Comparison of ENCODE assay signal across 15 mouse cellular contexts in genomic region chr12:84800419-84800818, GRCm38 (mm10). TPM values are rescaled to one million over a fixed set of nuclear protein-coding genes. Genes with fewer than 3 reads are reported as not detected.
A peak's percentile ranks its signal among the peaks of the same experiment; 100 is the strongest.
DNase-seq lines count a peak whose midpoint lies in the region; ATAC-seq lines count a peak whose summit lies in the region.
"Had no signal": no experiment of that assay in that cellular context is flagged by ENCODE, and none has a peak within 500 bp of the region (broad histone marks: within the 10 kb centered on the region; RNA-seq: fewer than 3 reads in every experiment).

No protein-coding gene starts in this region.

- no peak overlapping the region for H3K9ac ChIP-seq in forebrain, embryonic 12.5 days
- H3K9ac ChIP-seq: intestine, embryonic 15.5 days; limb, embryonic 15.5 days had no signal

- H3K4me2 ChIP-seq in forebrain, embryonic 12.5 days, result no peak overlapping the region
- H3K4me2 ChIP-seq: intestine, embryonic 15.5 days; limb, embryonic 15.5 days had no signal

- H3K27ac ChIP-seq in forebrain, embryonic 12.5 days, result no peak overlapping the region
- H3K27ac ChIP-seq: intestine, embryonic 15.5 days; limb, embryonic 15.5 days had no signal

- H3K36me3 ChIP-seq in forebrain, embryonic 12.5 days (replicated peaks), result no peaks in the 10 kb centered on the region
- H3K36me3 ChIP-seq: intestine, embryonic 15.5 days; limb, embryonic 15.5 days had no signal

- WGBS in forebrain, embryonic 12.5 days, result 78% methylated on average over 4 of the region's 4 CpGs

- peak; percentile 40 to 69 for DNase-seq in adrenal gland, adult (ENCODE audit: inconsistent age in 2 of 2, low spot score in 1 of 2)
- no peak for DNase-seq in adrenal gland, adult 8-10 months
- DNase-seq in kidney, postnatal 14 days, result peak; percentile 29
- no peak for DNase-seq in kidney, adult 9 months
- DNase-seq in heart, postnatal 4 days, result peak; percentile 63
- DNase-seq in testis, postnatal 10 days (ENCODE audit: low spot score), result peak; percentile 70
- DNase-seq in urinary bladder, postnatal 10 days (ENCODE audit: low spot score), result no peak
- DNase-seq: cerebellum, adult 8-10 months; thymus, postnatal 25 days had no signal

- no peaks in the 10 kb centered on the region; the same call in 1 of the 2 replicates for H3K27me3 ChIP-seq in forebrain, embryonic 12.5 days
- H3K27me3 ChIP-seq: intestine, embryonic 15.5 days; limb, embryonic 15.5 days had no signal

- no peaks in the 10 kb centered on the region for H3K4me1 ChIP-seq in forebrain, embryonic 12.5 days

- H3K4me3 ChIP-seq in forebrain, embryonic 12.5 days (replicated peaks), result no peak overlapping the region
- H3K4me3 ChIP-seq: intestine, embryonic 15.5 days; limb, embryonic 15.5 days; megakaryocyte, embryonic 14.5 days had no signal

- no peak for ATAC-seq in forebrain, embryonic 12.5 days (ENCODE audit: low FRiP score)
- ATAC-seq: activated CD4-positive, CD25-positive, alpha-beta regulatory T cell, adult 4 months; forebrain, embryonic 16.5 days; intestine, embryonic 15.5 days had no signal

- no peaks in the 10 kb centered on the region for H3K9me3 ChIP-seq in forebrain, embryonic 12.5 days
- H3K9me3 ChIP-seq: intestine, embryonic 15.5 days; limb, embryonic 15.5 days; megakaryocyte, embryonic 14.5 days had no signal

RNA-seq across cellular contexts. Expression of gene Isca2, which starts 27.4 kb away (rescaled TPM):
- 10 to 100 TPM; 53.6 to 69.2 (median 65.4) TPM for total RNA-seq in adrenal gland, adult 8-10 months (2022)
- 10 to 100 TPM; 72.9 to 75.3 TPM for total RNA-seq in heart, postnatal 4 days (2021)
- polyA plus RNA-seq in forebrain, embryonic 12.5 days (2016; fragmentation: Nextera tagmentation; extraction: Ambion mirVana), result 143 and 152 TPM in 2 replicates

RNA-seq across cellular contexts. Expression of gene Npc2, which starts 27.5 kb away (rescaled TPM):
- total RNA-seq in adrenal gland, adult 8-10 months (2022), result 100 to 1,000 TPM in 1 of 4 experiments, 10 to 100 TPM in 3; 79.8 to 105 (median 86.2) TPM
- 10 to 100 TPM; 42.6 to 45.3 TPM for total RNA-seq in heart, postnatal 4 days (2021)
- 72.0 and 75.2 TPM in 2 replicates for polyA plus RNA-seq in forebrain, embryonic 12.5 days (2016; fragmentation: Nextera tagmentation; extraction: Ambion mirVana)

Comparison
In these comparisons a context has a peak if more than half of its experiments do, and no peak if none do; other contexts are left out.
1. DNase-seq: peak in adrenal gland, adult (2 of 2), kidney, postnatal 14 days (single experiment), heart, postnatal 4 days (single experiment) and testis, postnatal 10 days (single experiment); none in adrenal gland, adult 8-10 months (single experiment), kidney, adult 9 months (single experiment) and urinary bladder, postnatal 10 days (single experiment).